25 mouse cellular contexts compared by ENCODE assay signal in genomic region chr9:72157091-72157490, GRCm38 (mm10).
"Had no signal": no experiment of that assay in that cellular context is flagged by ENCODE, and none has a peak within 500 bp of the region (broad histone marks: within the 10 kb centered on the region; RNA-seq: fewer than 3 reads in every experiment).

No protein-coding gene starts in this region.

- H3K4me2 ChIP-seq: embryonic facial prominence, embryonic 12.5 days; embryonic facial prominence, embryonic 13.5 days; embryonic facial prominence, embryonic 15.5 days; forebrain, embryonic 12.5 days; forebrain, embryonic 13.5 days; forebrain, embryonic 15.5 days had no signal

- H3K9ac ChIP-seq: embryonic facial prominence, embryonic 12.5 days; embryonic facial prominence, embryonic 13.5 days; embryonic facial prominence, embryonic 15.5 days; forebrain, embryonic 12.5 days; forebrain, embryonic 13.5 days; forebrain, embryonic 15.5 days; forebrain, postnatal 0 days had no signal

- ATAC-seq: forebrain, embryonic 13.5 days; forebrain, embryonic 14.5 days; forebrain, embryonic 15.5 days; forebrain, embryonic 16.5 days; forebrain, postnatal 0 days had no signal

- H3K36me3 ChIP-seq: embryonic facial prominence, embryonic 10.5 days; embryonic facial prominence, embryonic 12.5 days; embryonic facial prominence, embryonic 13.5 days; embryonic facial prominence, embryonic 15.5 days; forebrain, embryonic 10.5 days; forebrain, embryonic 12.5 days; forebrain, embryonic 15.5 days had no signal

- H3K27me3 ChIP-seq: embryonic facial prominence, embryonic 12.5 days; embryonic facial prominence, embryonic 13.5 days; embryonic facial prominence, embryonic 15.5 days; forebrain, embryonic 15.5 days had no signal

- DNase-seq: cerebellum, adult 2 months; cerebellum, adult 8-10 months; cerebellum, adult 9-11 months; cerebellum, postnatal 10 days; cerebellum, postnatal 14 days; cerebellum, postnatal 36 days; embryo, embryonic 11 days; forebrain, postnatal 0 days; gastrocnemius, adult 2 months; gastrocnemius, postnatal 10 days; gastrocnemius, postnatal 14 days; gastrocnemius, postnatal 25 days; gastrocnemius, postnatal 36 days; heart, adult 2 months had no signal

- H3K4me3 ChIP-seq: embryonic facial prominence, embryonic 10.5 days; embryonic facial prominence, embryonic 12.5 days; embryonic facial prominence, embryonic 13.5 days; embryonic facial prominence, embryonic 15.5 days; erythroblast, embryonic 14.5 days; forebrain, embryonic 10.5 days; forebrain, embryonic 12.5 days; forebrain, embryonic 13.5 days; forebrain, embryonic 15.5 days; gastrocnemius, adult 2 months; heart, adult 2 months had no signal

- H3K4me1 ChIP-seq: embryonic facial prominence, embryonic 12.5 days; embryonic facial prominence, embryonic 15.5 days had no signal

- H3K9me3 ChIP-seq: embryonic facial prominence, embryonic 10.5 days; embryonic facial prominence, embryonic 12.5 days; embryonic facial prominence, embryonic 13.5 days; embryonic facial prominence, embryonic 15.5 days; forebrain, embryonic 12.5 days; forebrain, embryonic 13.5 days; forebrain, embryonic 15.5 days had no signal

- H3K27ac ChIP-seq: embryonic facial prominence, embryonic 10.5 days; embryonic facial prominence, embryonic 12.5 days; embryonic facial prominence, embryonic 13.5 days; embryonic facial prominence, embryonic 15.5 days; forebrain, embryonic 10.5 days; forebrain, embryonic 12.5 days; forebrain, embryonic 13.5 days; forebrain, embryonic 15.5 days; gastrocnemius, adult 2 months; heart, adult 2 months had no signal
